Mouse (Mus musculus): Measurements from ENCODE around the gene Ciao2a.

- TF ChIP-seq MAFK (IDR thresholded peaks at IDR 0.05; ENCODE audit: insufficient read depth, low read depth, low read length) (no peak), CHD2 (IDR thresholded peaks at IDR 0.05; ENCODE audit: low read depth, low read length) (no peak)
These were observed 759 bp downstream of the Ciao2a start for GRCm38 (mm10) chr9:66127193-66127546.

Measured in ES-E14 (cell line).